Comparison of ENCODE assay signal across 22 mouse cellular contexts in genomic region chr12:54314153-54314552, GRCm38 (mm10).
DNase-seq lines count a peak whose midpoint lies in the region; ATAC-seq lines count a peak whose summit lies in the region.
"Had no signal": no experiment of that assay in that cellular context is flagged by ENCODE, and none has a peak within 500 bp of the region (broad histone marks: within the 10 kb centered on the region; RNA-seq: fewer than 3 reads in every experiment).

No protein-coding gene starts in this region.

- peak; percentile 58 for DNase-seq in heart, embryonic 10.5 days (ENCODE audit: low spot score)
- no peak for DNase-seq in heart, adult 8-10 months (ENCODE audit: low spot score)
- peak; percentile 10 for DNase-seq in midbrain, embryonic 10.5 days (ENCODE audit: low spot score)
- DNase-seq in forebrain, embryonic 14.5 days (ENCODE audit: low spot score) = no peak
- DNase-seq: adrenal gland, adult 8-10 months; cerebellum, adult 11-12 months; cerebellum, postnatal 10 days; kidney, adult 8-10 months; kidney, postnatal 10 days; liver, postnatal 0 days; thymus, postnatal 25 days had no signal

- H3K36me3 ChIP-seq in heart, embryonic 10.5 days = no peaks in the 10 kb centered on the region
- no peaks in the 10 kb centered on the region for H3K36me3 ChIP-seq in midbrain, embryonic 10.5 days
- H3K36me3 ChIP-seq in midbrain, embryonic 16.5 days (ENCODE audit: control insufficient read depth, insufficient read depth, low read length) = no peaks in the 10 kb centered on the region
- no peaks in the 10 kb centered on the region for H3K36me3 ChIP-seq in intestine, embryonic 15.5 days
- no peaks in the 10 kb centered on the region for H3K36me3 ChIP-seq in stomach, embryonic 16.5 days (ENCODE audit: control insufficient read depth, insufficient read depth, low read length)
- no peaks in the 10 kb centered on the region for H3K36me3 ChIP-seq in forebrain, embryonic 14.5 days (ENCODE audit: control insufficient read depth, insufficient read depth, low read length)
- H3K36me3 ChIP-seq: embryonic facial prominence, embryonic 10.5 days; G1E; heart, embryonic 13.5 days; hindbrain, embryonic 12.5 days; limb, embryonic 12.5 days; midbrain, embryonic 13.5 days had no signal

- H3K9me3 ChIP-seq in heart, embryonic 10.5 days = no peaks in the 10 kb centered on the region
- H3K9me3 ChIP-seq in midbrain, embryonic 10.5 days (replicated peaks) = no peaks in the 10 kb centered on the region
- no peaks in the 10 kb centered on the region for H3K9me3 ChIP-seq in midbrain, embryonic 16.5 days (replicated peaks; ENCODE audit: control insufficient read depth, low read length, poor library complexity, severe bottlenecking)
- H3K9me3 ChIP-seq in intestine, embryonic 15.5 days = no peaks in the 10 kb centered on the region
- H3K9me3 ChIP-seq in stomach, embryonic 16.5 days (replicated peaks; ENCODE audit: control insufficient read depth, low read length) = no peaks in the 10 kb centered on the region
- H3K9me3 ChIP-seq in forebrain, embryonic 14.5 days (replicated peaks; ENCODE audit: control insufficient read depth, low read length) = no peaks in the 10 kb centered on the region
- H3K9me3 ChIP-seq: embryonic facial prominence, embryonic 10.5 days; heart, embryonic 13.5 days; hindbrain, embryonic 12.5 days; limb, embryonic 12.5 days; midbrain, embryonic 13.5 days had no signal

- peaks cover 17% of the 10 kb centered on the region for H3K27me3 ChIP-seq in heart, embryonic 10.5 days (ENCODE audit: insufficient read depth, poor library complexity, severe bottlenecking)
- H3K27me3 ChIP-seq in midbrain, embryonic 10.5 days (ENCODE audit: low read depth, poor library complexity, severe bottlenecking) = peaks cover 82% of the 10 kb centered on the region
- H3K27me3 ChIP-seq in midbrain, embryonic 16.5 days (ENCODE audit: control insufficient read depth, insufficient read depth, low read depth, low read length) = no peaks in the 10 kb centered on the region; the same call in 1 of the 2 replicates
- no peaks in the 10 kb centered on the region for H3K27me3 ChIP-seq in intestine, embryonic 15.5 days (replicated peaks)
- H3K27me3 ChIP-seq in stomach, embryonic 16.5 days (ENCODE audit: control insufficient read depth, insufficient read depth, low read length) = no peaks in the 10 kb centered on the region
- 0 out of 2 replicates have a peak, but pooled peaks cover 2% of the 10 kb centered on the region for H3K27me3 ChIP-seq in forebrain, embryonic 14.5 days (replicated peaks; ENCODE audit: control insufficient read depth, insufficient read depth, low read length)
- H3K27me3 ChIP-seq: heart, embryonic 13.5 days had no signal

- H3K27ac ChIP-seq in heart, embryonic 10.5 days = no peak overlapping the region
- H3K27ac ChIP-seq in midbrain, embryonic 10.5 days (replicated peaks) = no peak overlapping the region
- no peak overlapping the region for H3K27ac ChIP-seq in midbrain, embryonic 16.5 days (ENCODE audit: low read length)
- peak overlapping the region; percentile 67 for H3K27ac ChIP-seq in intestine, embryonic 15.5 days
- peak overlapping the region; percentile 67 for H3K27ac ChIP-seq in stomach, embryonic 16.5 days (ENCODE audit: low read length)
- H3K27ac ChIP-seq in forebrain, embryonic 14.5 days (ENCODE audit: low read depth, low read length) = no peak overlapping the region
- H3K27ac ChIP-seq: limb, embryonic 12.5 days; midbrain, embryonic 13.5 days had no signal

- H3K9ac ChIP-seq in midbrain, embryonic 16.5 days (ENCODE audit: low read depth, low read length) = no peak overlapping the region
- H3K9ac ChIP-seq in intestine, embryonic 15.5 days = no peak overlapping the region
- no peak overlapping the region for H3K9ac ChIP-seq in stomach, embryonic 16.5 days (ENCODE audit: low read length)
- no peak overlapping the region for H3K9ac ChIP-seq in forebrain, embryonic 14.5 days (ENCODE audit: low read length)
- H3K9ac ChIP-seq: limb, embryonic 12.5 days had no signal

- no peak overlapping the region for H3K4me3 ChIP-seq in heart, embryonic 10.5 days
- H3K4me3 ChIP-seq in midbrain, embryonic 10.5 days = no peak overlapping the region
- no peak overlapping the region for H3K4me3 ChIP-seq in midbrain, embryonic 16.5 days (ENCODE audit: low read depth, low read length)
- H3K4me3 ChIP-seq in intestine, embryonic 15.5 days (replicated peaks) = no peak overlapping the region
- 0 out of 2 replicates have a peak overlapping the region, but pooled peaks have one; percentile 5 for H3K4me3 ChIP-seq in stomach, embryonic 16.5 days (replicated peaks; ENCODE audit: low read length)
- H3K4me3 ChIP-seq in forebrain, embryonic 14.5 days (ENCODE audit: low read depth, low read length) = no peak overlapping the region

- ATAC-seq in midbrain, embryonic 16.5 days = no peak
- no peak for ATAC-seq in intestine, embryonic 15.5 days
- no peak for ATAC-seq in stomach, embryonic 16.5 days (ENCODE audit: insufficient read depth, low FRiP score)
- ATAC-seq in forebrain, embryonic 14.5 days = no peak
- ATAC-seq in monocyte, adult 5-6 weeks (replicated peaks; ENCODE audit: insufficient number of reproducible peaks, low FRiP score, low TSS enrichment, poor library complexity, severe bottlenecking) = no peak
- ATAC-seq: lung, postnatal 0 days had no signal

- 68% methylated on average over 2 of the region's 2 CpGs for WGBS in heart, embryonic 10.5 days
- WGBS in midbrain, embryonic 10.5 days = 74% methylated on average over 2 of the region's 2 CpGs
- 76% methylated on average over 2 of the region's 2 CpGs for WGBS in midbrain, embryonic 16.5 days
- 67% methylated on average over 2 of the region's 2 CpGs for WGBS in intestine, embryonic 15.5 days
- 62% methylated on average over 2 of the region's 2 CpGs for WGBS in stomach, embryonic 16.5 days
- 76% methylated on average over 2 of the region's 2 CpGs for WGBS in forebrain, embryonic 14.5 days

- peaks cover 22% of the 10 kb centered on the region for H3K4me1 ChIP-seq in heart, embryonic 10.5 days
- H3K4me1 ChIP-seq in midbrain, embryonic 10.5 days = peaks cover 43% of the 10 kb centered on the region
- H3K4me1 ChIP-seq in midbrain, embryonic 16.5 days (ENCODE audit: control insufficient read depth, insufficient read depth, low read length) = peaks cover 17% of the 10 kb centered on the region; the same call in 1 of the 2 replicates
- peaks cover 4% of the 10 kb centered on the region; the same call in 1 of the 2 replicates for H3K4me1 ChIP-seq in intestine, embryonic 15.5 days (replicated peaks)
- peaks cover 24% of the 10 kb centered on the region for H3K4me1 ChIP-seq in stomach, embryonic 16.5 days (ENCODE audit: control insufficient read depth, insufficient read depth, low read length)
- H3K4me1 ChIP-seq in forebrain, embryonic 14.5 days (ENCODE audit: control insufficient read depth, insufficient read depth, low read length) = peaks cover 16% of the 10 kb centered on the region

- no peak overlapping the region for H3K4me2 ChIP-seq in midbrain, embryonic 16.5 days (ENCODE audit: low read length)
- H3K4me2 ChIP-seq in intestine, embryonic 15.5 days (replicated peaks) = 0 out of 2 replicates have a peak overlapping the region, but pooled peaks have one; percentile 1
- H3K4me2 ChIP-seq in stomach, embryonic 16.5 days (ENCODE audit: low read depth, low read length) = peak overlapping the region; percentile 31; the same call in 1 of the 2 replicates
- H3K4me2 ChIP-seq in forebrain, embryonic 14.5 days (ENCODE audit: low read length) = no peak overlapping the region

Comparison
In these comparisons a context has a peak if more than half of its experiments do, and no peak if none do; other contexts are left out.
1. DNase-seq: peak in heart, embryonic 10.5 days (single experiment) and midbrain, embryonic 10.5 days (single experiment); none in heart, adult 8-10 months (single experiment) and forebrain, embryonic 14.5 days (single experiment).
2. H3K27ac ChIP-seq: peak in intestine, embryonic 15.5 days (single experiment) and stomach, embryonic 16.5 days (single experiment); none in heart, embryonic 10.5 days (single experiment), midbrain, embryonic 10.5 days (single experiment), midbrain, embryonic 16.5 days (single experiment) and forebrain, embryonic 14.5 days (single experiment).
3. H3K4me2 ChIP-seq: peak in intestine, embryonic 15.5 days (single experiment) and stomach, embryonic 16.5 days (single experiment); none in midbrain, embryonic 16.5 days (single experiment) and forebrain, embryonic 14.5 days (single experiment).